Mouse (Mus musculus): ENCODE measurements around the gene Cnnm4.

GRCm38 (mm10) chr1:36457388-36458014 lies 13.9 kb upstream of the Cnnm4 start:
- TF ChIP-seq POLR2A (IDR thresholded peaks at IDR 0.05; ENCODE audit: borderline replicate concordance, extremely low read depth, low read depth, low read length) (no peak), CTCF (IDR thresholded peaks at IDR 0.05; ENCODE audit: insufficient read depth, low read length) (no peak)

Data from lung, adult 2 months (tissue).